Mouse (Mus musculus) megakaryocyte, embryonic 14.5 days (primary cell): Measurements from ENCODE around the gene Slc25a33.
"Not testable (repeated sequence)": the region's sequence is repeated elsewhere in the genome, so short reads cannot be mapped to it uniquely, and the experiment has no call there.

Experiments used
- FLI1 ChIP-seq: IDR thresholded peaks from 2 replicates; pipeline ENCODE4 v1.6.1; 2012; ENCODE audit warnings: low read length, inconsistent platforms, mixed read lengths
- GATA1 ChIP-seq: IDR thresholded peaks from 3 replicates; pipeline ENCODE4 v1.6.1; 2012; ENCODE audit warnings: mixed read lengths, low read length, inconsistent platforms, borderline replicate concordance

DNA sequence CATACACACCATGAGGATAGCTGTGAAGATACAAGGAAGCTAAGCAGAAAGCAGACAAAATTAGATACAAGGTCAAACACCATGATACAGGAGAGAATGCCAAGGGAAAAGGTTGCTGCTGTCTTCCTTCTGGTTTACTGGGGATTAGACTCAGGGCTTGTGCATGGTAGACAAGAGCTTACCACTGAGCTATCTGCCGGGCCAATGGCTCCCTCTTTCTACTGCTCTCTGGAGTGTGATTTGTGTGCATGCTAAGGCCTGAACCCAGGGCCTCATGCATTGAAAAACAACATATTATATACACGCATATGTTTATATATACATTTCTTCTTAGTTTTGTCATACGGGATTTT lies 24.4 kb downstream of the Slc25a33 start:
- TF ChIP-seq GATA1, FLI1: not testable (repeated sequence)
